Comparison of ENCODE assay signal across 11 mouse cellular contexts in genomic region chr14:76724826-76725225, GRCm38 (mm10).
"Had no signal": no experiment of that assay in that cellular context is flagged by ENCODE, and none has a peak within 500 bp of the region (broad histone marks: within the 10 kb centered on the region; RNA-seq: fewer than 3 reads in every experiment).

No protein-coding gene starts in this region.

- H3K36me3 ChIP-seq: limb, embryonic 12.5 days; liver, embryonic 13.5 days; midbrain, embryonic 13.5 days; stomach, embryonic 15.5 days had no signal

- H3K27me3 ChIP-seq: limb, embryonic 12.5 days; liver, embryonic 13.5 days; midbrain, embryonic 13.5 days; stomach, embryonic 15.5 days had no signal

- H3K9ac ChIP-seq: limb, embryonic 12.5 days; liver, embryonic 13.5 days; midbrain, embryonic 13.5 days; stomach, embryonic 15.5 days had no signal

- ATAC-seq: midbrain, embryonic 13.5 days had no signal

- H3K4me2 ChIP-seq: limb, embryonic 12.5 days; liver, embryonic 13.5 days; midbrain, embryonic 13.5 days; stomach, embryonic 15.5 days had no signal

- H3K4me1 ChIP-seq: liver, embryonic 13.5 days had no signal

- H3K27ac ChIP-seq: kidney, postnatal 0 days; limb, embryonic 12.5 days; liver, embryonic 13.5 days; midbrain, embryonic 13.5 days; stomach, embryonic 15.5 days had no signal

- H3K9me3 ChIP-seq: limb, embryonic 12.5 days; liver, embryonic 13.5 days; stomach, embryonic 15.5 days had no signal

- DNase-seq: kidney, adult 9 months; kidney, postnatal 36 days; liver, embryonic 13.5 days; lung, adult 18-20 months; right cerebral cortex, postnatal 14 days; thymus, adult 2 months; thymus, postnatal 25 days had no signal

- H3K4me3 ChIP-seq: limb, embryonic 12.5 days; liver, embryonic 13.5 days; midbrain, embryonic 13.5 days; stomach, embryonic 15.5 days had no signal
